Mouse (Mus musculus) embryonic fibroblast, embryonic 13.5 days (primary cell): Measurements from ENCODE around the gene Crybg1.

Source experiments
- CTCF ChIP-seq: IDR thresholded peaks from 2 replicates; pipeline ENCODE4 v1.5.1; 2011; ENCODE audit warnings: mild to moderate bottlenecking, control low read depth, low read length, moderate library complexity, borderline replicate concordance; ENCODE audit not compliant: insufficient read depth
- POLR2A ChIP-seq: IDR thresholded peaks from 2 replicates; pipeline ENCODE4 v1.6.1; 2011; ENCODE audit warnings: low read depth, mild to moderate bottlenecking, control low read depth, low read length, moderate library complexity

- TF ChIP-seq POLR2A (no peak), CTCF (no peak)
These were observed 110.6 kb downstream of the Crybg1 start for GRCm38 (mm10) chr10:44037918-44038544.
